Mouse (Mus musculus) CH12.LX (cell line): Measurements from ENCODE around the gene Comt. TPM values are rescaled to one million over a fixed set of nuclear protein-coding genes. Genes with fewer than 3 reads are reported as not detected.

Source experiments
- DNase-seq: peaks from one replicate; pipeline ENCODE4 v3.0.0-alpha.2; 2013; ENCODE audit errors: extremely low read depth
- H3K27ac ChIP-seq: 2 replicates; pipeline ENCODE4 v1.5.1; 2012; ENCODE audit warnings: low read depth, mild to moderate bottlenecking, control low read depth, moderate library complexity; ENCODE audit not compliant: insufficient read depth
- H3K27me3 ChIP-seq: replicated peaks from 2 replicates; pipeline ENCODE3; 2012; ENCODE audit warnings: inconsistent platforms
- H3K36me3 ChIP-seq, 2 experiments: replicated peaks in 1 of 2; 2 replicates each; pipeline versions ENCODE3 to v1.6.1; 2012; ENCODE audit warnings: inconsistent platforms in 1 of 2, low read length in 1 of 2, mild to moderate bottlenecking in 1 of 2, mixed read lengths in 1 of 2, moderate library complexity in 1 of 2; ENCODE audit not compliant: control insufficient read depth in 1 of 2, insufficient read depth in 1 of 2
- H3K4me1 ChIP-seq, 2 experiments: 2 replicates each; pipeline ENCODE4 v1.6.1; 2012; ENCODE audit warnings: inconsistent platforms in 1 of 2, moderate library complexity in 1 of 2; ENCODE audit not compliant: insufficient read depth in 2 of 2, control insufficient read depth in 1 of 2
- H3K4me2 ChIP-seq: 2 replicates; pipeline ENCODE4 v1.6.1; 2012; ENCODE audit warnings: low read depth, mild to moderate bottlenecking, control low read depth; ENCODE audit not compliant: poor library complexity, insufficient read depth, severe bottlenecking
- H3K4me3 ChIP-seq, 3 experiments: fragments of 150-350 bp in 1 of 3; sonication (generic) in 1 of 3; replicated peaks in 1 of 3; 2 replicates each; pipeline versions ENCODE3 to v1.5.1; 2011 to 2012; ENCODE audit warnings: low read depth in 2 of 3, low read length in 2 of 3, mild to moderate bottlenecking in 2 of 3, moderate library complexity in 2 of 3, control low read depth in 1 of 3, improper control_type of control experiment in 1 of 3, inconsistent platforms in 1 of 3, mixed read lengths in 1 of 3; ENCODE audit not compliant: poor library complexity in 1 of 3
- H3K79me2 ChIP-seq: replicated peaks from 2 replicates; pipeline ENCODE4 v1.6.1; 2012; ENCODE audit warnings: mild to moderate bottlenecking, moderate library complexity; ENCODE audit not compliant: control insufficient read depth, poor library complexity, insufficient read depth, severe bottlenecking; ENCODE audit errors: extremely low read depth
- H3K9ac ChIP-seq: 2 replicates; pipeline ENCODE4 v1.6.1; 2012; ENCODE audit warnings: low read depth, mild to moderate bottlenecking, control low read depth, moderate library complexity; ENCODE audit not compliant: insufficient read depth
- H3K9me3 ChIP-seq: replicated peaks from 2 replicates; pipeline ENCODE3; 2012; ENCODE audit warnings: low read length, inconsistent platforms, mixed read lengths
- CHD1 ChIP-seq: IDR thresholded peaks from 2 replicates; pipeline ENCODE4 v1.6.1; 2012; ENCODE audit warnings: low read depth, low read length, improper control_type of control experiment, inconsistent platforms
- CHD2 ChIP-seq: IDR thresholded peaks from 2 replicates; pipeline ENCODE4 v1.6.1; 2011; ENCODE audit warnings: low read length, improper control_type of control experiment
- E2F4 ChIP-seq: IDR thresholded peaks from 2 replicates; pipeline ENCODE4 v1.6.1; 2011; ENCODE audit warnings: low read depth, low read length, improper control_type of control experiment; ENCODE audit not compliant: insufficient replicate concordance
- EP300 ChIP-seq: IDR thresholded peaks from 2 replicates; pipeline ENCODE4 v1.6.1; 2011; ENCODE audit warnings: low read length, improper control_type of control experiment
- ETS1 ChIP-seq: conservative IDR thresholded peaks from 2 replicates; pipeline ENCODE4 v1.6.1; 2012; ENCODE audit warnings: low read depth, mild to moderate bottlenecking, inconsistent platforms, low read length, improper control_type of control experiment, moderate library complexity
- HCFC1 ChIP-seq: IDR thresholded peaks from 2 replicates; pipeline ENCODE4 v1.6.1; 2012; ENCODE audit warnings: low read depth, mild to moderate bottlenecking, inconsistent platforms, low read length, improper control_type of control experiment
- IRF4 ChIP-seq: IDR thresholded peaks from 2 replicates; pipeline ENCODE4 v1.6.1; 2014; ENCODE audit warnings: low read depth, mild to moderate bottlenecking, inconsistent platforms, low read length, improper control_type of control experiment
- JUND ChIP-seq: conservative IDR thresholded peaks from 2 replicates; pipeline ENCODE4 v1.6.1; 2011; ENCODE audit warnings: low read depth, low read length, improper control_type of control experiment
- MAFK ChIP-seq: IDR thresholded peaks from 2 replicates; pipeline ENCODE4 v1.6.1; 2011; ENCODE audit warnings: low read length, improper control_type of control experiment; ENCODE audit not compliant: insufficient replicate concordance
- MAX ChIP-seq: IDR thresholded peaks from 2 replicates; pipeline ENCODE4 v1.6.1; 2011; ENCODE audit warnings: low read length, improper control_type of control experiment
- MAZ ChIP-seq: IDR thresholded peaks from 2 replicates; pipeline ENCODE4 v1.6.1; 2012; ENCODE audit warnings: low read depth, mild to moderate bottlenecking, inconsistent platforms, low read length, improper control_type of control experiment, moderate library complexity
- MXI1 ChIP-seq: IDR thresholded peaks from 2 replicates; pipeline ENCODE4 v1.6.1; 2011; ENCODE audit warnings: mild to moderate bottlenecking, low read depth, low read length, improper control_type of control experiment
- MYC ChIP-seq: IDR thresholded peaks from 2 replicates; pipeline ENCODE4 v1.6.1; 2011; ENCODE audit warnings: low read depth, mild to moderate bottlenecking, improper control_type of control experiment, low read length
- NELFE ChIP-seq: IDR thresholded peaks from 2 replicates; pipeline ENCODE4 v1.6.1; 2011; ENCODE audit warnings: low read depth, low read length, improper control_type of control experiment
- NRF1 ChIP-seq: IDR thresholded peaks from 2 replicates; pipeline ENCODE4 v1.6.1; 2014; ENCODE audit warnings: low read depth, mild to moderate bottlenecking, inconsistent platforms, low read length, improper control_type of control experiment, moderate library complexity
- POLR2A ChIP-seq: IDR thresholded peaks from 2 replicates; pipeline ENCODE4 v1.6.1; 2011; ENCODE audit warnings: low read depth, mild to moderate bottlenecking, improper control_type of control experiment, low read length
- POLR2AphosphoS2 ChIP-seq: IDR thresholded peaks from 2 replicates; pipeline ENCODE4 v1.6.1; 2011; ENCODE audit warnings: low read depth, low read length, improper control_type of control experiment
- RCOR1 ChIP-seq: conservative IDR thresholded peaks from 2 replicates; pipeline ENCODE4 v1.6.1; 2012; ENCODE audit warnings: low read depth, mild to moderate bottlenecking, inconsistent platforms, low read length, improper control_type of control experiment
- SMC3 ChIP-seq: IDR thresholded peaks from 2 replicates; pipeline ENCODE4 v1.6.1; 2011; ENCODE audit warnings: low read depth, low read length, improper control_type of control experiment
- TBP ChIP-seq: conservative IDR thresholded peaks from 2 replicates; pipeline ENCODE4 v1.6.1; 2011; ENCODE audit warnings: low read depth, low read length, improper control_type of control experiment
- TCF12 ChIP-seq: IDR thresholded peaks from 2 replicates; pipeline ENCODE4 v1.6.1; 2014; ENCODE audit warnings: low read depth, mild to moderate bottlenecking, inconsistent platforms, low read length, improper control_type of control experiment
- USF1 ChIP-seq: IDR thresholded peaks from 2 replicates; pipeline ENCODE4 v1.6.1; 2014; ENCODE audit warnings: low read depth, mild to moderate bottlenecking, inconsistent platforms, low read length, improper control_type of control experiment
- dilution Hi-C: fragments of 300-500 bp; cut with MboI; formaldehyde crosslinking; loops from 2 replicates; pipeline ENCODE4 v1.14.3; 2020; ENCODE audit warnings: low sequenced_read_pairs; ENCODE audit not compliant: extremely low pct_unique_long_range_greater_than_20kb, extremely low pct_ligation_motif_present
- in situ Hi-C: fragments of 300-500 bp; cut with MboI; formaldehyde crosslinking; loops from 3 replicates; pipeline ENCODE4 v1.14.3; 2019; ENCODE audit warnings: low sequenced_read_pairs, low pct_ligation_motif_present, low pct_unique_long_range_greater_than_20kb, mixed read lengths
- polyA plus RNA-seq: library from polyadenylated mRNA; unstranded; fragments of >175 nt; gene quantifications from 2 replicates; pipeline ENCODE4 v1.2.1, GENCODE M21; 2012; ENCODE audit warnings: low read depth; ENCODE audit not compliant: insufficient read length
- total RNA-seq, 2 experiments: library from RNA; depleted of rRNA; stranded (reverse); fragments of 300-350 nt in 1 of 2; fragments of >200 nt in 1 of 2; gene quantifications; 2 replicates each; pipeline ENCODE4 v1.2.3; 2012 to 2014

Comt gene
- total and polyA plus RNA-seq, 3 experiments: 74.0 to 91.6 (median 84.8) TPM

DNA sequence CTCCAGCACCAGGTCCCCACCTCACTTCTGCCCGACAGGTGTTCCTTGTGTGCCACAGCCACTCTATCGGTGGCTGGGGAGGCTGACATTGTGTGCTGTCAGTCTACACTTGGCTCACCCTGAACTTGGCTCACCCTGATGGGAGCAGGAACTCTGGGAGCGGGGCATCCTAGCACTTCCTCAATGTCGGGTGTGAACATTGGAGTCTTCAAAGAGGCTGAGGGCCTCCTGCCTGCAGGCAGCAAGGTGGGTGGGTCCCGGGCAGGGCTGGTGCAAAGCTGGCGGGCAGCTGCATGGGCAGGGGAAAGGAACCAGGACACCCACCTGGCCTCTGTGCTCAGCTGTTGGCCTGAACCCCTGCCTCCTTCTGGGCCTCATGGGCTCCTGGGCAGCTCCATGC lies 9.5 kb upstream of the Comt start:
- Histone ChIP-seq H3K36me3 (peaks cover 31 to 68% of the 10 kb centered on the region in 2 experiments), H3K9ac (no peak overlapping the region), H3K27me3 (no peaks in the 10 kb centered on the region), H3K27ac (no peak overlapping the region), H3K4me2 (no peak overlapping the region), H3K79me2 (no peaks in the 10 kb centered on the region), H3K4me3 (no peak overlapping the region), H3K9me3 (no peaks in the 10 kb centered on the region), H3K4me1 (no peaks in the 10 kb centered on the region)
- in situ Hi-C loops: no loop called here
- no peak for TF ChIP-seq CHD1
- TF ChIP-seq E2F4: no peak
- TF ChIP-seq TBP: no peak
- DNase-seq: no peak
- dilution Hi-C loops: no loop called here

GRCm38 (mm10) chr16:18433341-18433920 lies 6.8 kb upstream of the Comt start:
- DNase-seq: no peak
- TF ChIP-seq TCF12 (no peak), JUND (no peak), MXI1 (no peak), RCOR1 (no peak), MAFK (no peak), NELFE (no peak), E2F4 (no peak), USF1 (no peak), MAX (no peak), SMC3 (no peak), HCFC1 (no peak), POLR2A (no peak), ETS1 (no peak), IRF4 (no peak), MYC (no peak), EP300 (no peak), MAZ (no peak), NRF1 (no peak), CHD2 (no peak), POLR2AphosphoS2 (no peak)
- Histone ChIP-seq H3K36me3 (peaks cover 19 to 71% of the 10 kb centered on the region in 2 experiments), H3K4me3 (no peak overlapping the region), H3K27ac (no peak overlapping the region), H3K9ac (no peak overlapping the region), H3K4me2 (no peak overlapping the region), H3K4me1 (peaks cover under 1 to 7% of the 10 kb centered on the region in 2 experiments; a peak in 3 of 4 replicates), H3K27me3 (no peaks in the 10 kb centered on the region), H3K9me3 (no peaks in the 10 kb centered on the region), H3K79me2 (no peaks in the 10 kb centered on the region)
- in situ Hi-C loops: no loop called here
- dilution Hi-C loops: no loop called here
